Mouse (Mus musculus) testis, adult 2 months (tissue): ENCODE data around the gene Tmem87b.

Source experiments
- CTCF ChIP-seq: fragments of 200-500 bp; IDR thresholded peaks from 2 replicates; pipeline ENCODE4 v1.5.1; 2012; ENCODE audit warnings: low read depth, mild to moderate bottlenecking, inconsistent platforms, low read length, moderate library complexity; ENCODE audit not compliant: control insufficient read depth, insufficient read depth, insufficient replicate concordance
- POLR2A ChIP-seq: fragments of 200-500 bp; IDR thresholded peaks from 2 replicates; pipeline ENCODE4 v1.6.1; 2012; ENCODE audit warnings: low read depth, mild to moderate bottlenecking, inconsistent platforms, low read length, moderate library complexity; ENCODE audit not compliant: control insufficient read depth

DNA sequence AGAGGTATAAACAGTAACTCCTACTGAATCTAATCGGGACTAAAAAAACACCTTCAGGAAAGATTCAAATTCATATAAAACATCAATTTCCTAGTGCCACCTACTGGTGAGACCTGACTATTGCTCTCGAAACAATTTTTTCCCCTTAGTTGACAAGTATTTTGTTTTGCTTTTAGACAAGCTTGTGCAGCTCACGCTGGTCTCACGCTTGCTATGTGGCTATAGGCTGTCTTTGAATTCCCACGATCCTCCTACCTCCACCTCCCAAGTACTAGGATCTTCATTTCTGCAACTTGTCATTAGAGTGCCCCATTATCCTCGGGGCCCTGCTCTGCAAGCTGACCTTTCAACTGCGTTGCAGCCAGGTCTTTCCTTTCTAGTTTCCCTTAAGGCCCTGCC is 532 bp upstream of the Tmem87b start:
- TF ChIP-seq POLR2A (no peak), CTCF (no peak)
